Mouse (Mus musculus): ENCODE results near the gene Borcs5.

- TF ChIP-seq CTCF (IDR thresholded peaks at IDR 0.05; ENCODE audit: borderline replicate concordance, insufficient read depth, low read length) (no peak), POLR2A (IDR thresholded peaks at IDR 0.05; ENCODE audit: low read depth, low read length) (no peak)
These were observed 74.6 kb downstream of the Borcs5 start for GRCm38 (mm10) chr6:134713897-134714296.
